Mouse (Mus musculus) gastrocnemius, postnatal 36 days (tissue): ENCODE results near the gene Rimklb. TPM values are rescaled to one million over a fixed set of nuclear protein-coding genes. Genes with fewer than 3 reads are reported as not detected.
"Not testable (repeated sequence)": the region's sequence is repeated elsewhere in the genome, so short reads cannot be mapped to it uniquely, and the experiment has no call there.

ENCODE experiments used
- DNase-seq, 2 experiments: peaks; one replicate each; pipeline ENCODE4 v3.0.0; 2022
- intact Hi-C: fragments of 180-260 bp; cut with DNase I; formaldehyde crosslinking; loops from one replicate; pipeline ENCODE4 v1.15.1; 2025
- long read RNA-seq, 2 experiments: library from polyadenylated mRNA; stranded (forward); transcript quantifications; one replicate each; pipeline ENCODE4 v2.0.0; 2021
- total RNA-seq, 2 experiments: library from RNA; stranded (reverse); gene quantifications; 2 replicates each; pipeline ENCODE4 v1.2.3; 2021

The Rimklb gene
- total RNA-seq, result under 1 TPM in 1 of 2 experiments, not detected in 1; 0.79 TPM
- long read RNA-seq, experiment 1, partial matches to known transcripts, result 1 of 1 reads
- long read RNA-seq, experiment 1, other reads (novel, unspliced or antisense), result 0 of 1 reads
- long read RNA-seq, experiment 2, full-length matches to known transcripts, result 1 of 1 reads
- long read RNA-seq, experiment 2, partial matches to known transcripts, result 0 of 1 reads
- long read RNA-seq, experiment 2, other reads (novel, unspliced or antisense), result 0 of 1 reads

GRCm38 (mm10) chr6:122498661-122499060 is at the start of gene Rimklb:
TSS of gene Rimklb (minus strand) at chr6:122498761.
- intact Hi-C loops, result loop anchor here (5.0 kb wide), 1 partner anchor 64 kb away; no protein-coding TSS in a partner anchor
- DNase-seq, result no peak

GRCm38 (mm10) chr6:122545948-122546347 is 47.4 kb upstream of the Rimklb start:
- DNase-seq, result no peak
- intact Hi-C loops, result no loop called here

- intact Hi-C loops, result no loop called here
- no peak for DNase-seq
Observed at GRCm38 (mm10) chr6:122545289-122545882, 46.8 kb upstream of the Rimklb start.

GRCm38 (mm10) chr6:122544672-122545071 is 46.1 kb upstream of the Rimklb start:
- DNase-seq, result no peak
- intact Hi-C loops, result no loop called here

- intact Hi-C loops, result no loop called here
- DNase-seq, result no peak
Observed at GRCm38 (mm10) chr6:122543574-122543973, 45.0 kb upstream of the Rimklb start.

- intact Hi-C loops, DNase-seq: not testable (repeated sequence)
Observed at GRCm38 (mm10) chr6:122542459-122542858, 43.9 kb upstream of the Rimklb start.

- DNase-seq, result no peak
- intact Hi-C loops, result no loop called here
Observed at GRCm38 (mm10) chr6:122539564-122539963, 41.0 kb upstream of the Rimklb start.

GRCm38 (mm10) chr6:122534032-122534431 is 35.5 kb upstream of the Rimklb start:
- DNase-seq, result no peak
- intact Hi-C loops, result no loop called here

- DNase-seq, result no peak
Observed at GRCm38 (mm10) chr6:122532883-122533302, 34.3 kb upstream of the Rimklb start.

GRCm38 (mm10) chr6:122531466-122532174 is 33.1 kb upstream of the Rimklb start:
- intact Hi-C loops, result no loop called here
- no peak for DNase-seq

More at GRCm38 (mm10) chr6:122532883-122533302, 34.3 kb upstream of the Rimklb start:
- intact Hi-C loops, result no loop called here

GRCm38 (mm10) chr6:122528136-122528535 is 29.6 kb upstream of the Rimklb start:
- DNase-seq, result no peak
- intact Hi-C loops, result no loop called here

GRCm38 (mm10) chr6:122527596-122527995 is 29.0 kb upstream of the Rimklb start:
- intact Hi-C loops, result no loop called here

GRCm38 (mm10) chr6:122523289-122523688 is 24.7 kb upstream of the Rimklb start:
- no peak for DNase-seq
- intact Hi-C loops, result no loop called here

More at GRCm38 (mm10) chr6:122527596-122527995, 29.0 kb upstream of the Rimklb start:
- no peak for DNase-seq

GRCm38 (mm10) chr6:122522595-122522994 is 24.0 kb upstream of the Rimklb start:
- intact Hi-C loops, result no loop called here
- DNase-seq, result no peak

- no peak for DNase-seq
- intact Hi-C loops, result no loop called here
Observed at GRCm38 (mm10) chr6:122519384-122519783, 20.8 kb upstream of the Rimklb start.

- DNase-seq, result no peak
- intact Hi-C loops, result no loop called here
Observed at GRCm38 (mm10) chr6:122517668-122518067, 19.1 kb upstream of the Rimklb start.

- intact Hi-C loops, result not testable (repeated sequence)
Observed at GRCm38 (mm10) chr6:122515762-122516161, 17.2 kb upstream of the Rimklb start.

GRCm38 (mm10) chr6:122514312-122514711 is 15.8 kb upstream of the Rimklb start:
- no peak for DNase-seq
- intact Hi-C loops, result no loop called here

More at GRCm38 (mm10) chr6:122515762-122516161, 17.2 kb upstream of the Rimklb start:
- DNase-seq, result not testable (repeated sequence)

- DNase-seq, result no peak
- intact Hi-C loops, result no loop called here
Observed at GRCm38 (mm10) chr6:122512914-122513878, 14.6 kb upstream of the Rimklb start.

GRCm38 (mm10) chr6:122508494-122508893 is 9.9 kb upstream of the Rimklb start:
- intact Hi-C loops, result no loop called here
- DNase-seq, result peak; percentile 51 to 70
